Mouse (Mus musculus) lung, postnatal 14 days (tissue): ENCODE results near the gene Chn1.

Experiments used
- DNase-seq: peaks from one replicate; pipeline ENCODE4 v3.0.0; 2021

Chn1 gene

DNA sequence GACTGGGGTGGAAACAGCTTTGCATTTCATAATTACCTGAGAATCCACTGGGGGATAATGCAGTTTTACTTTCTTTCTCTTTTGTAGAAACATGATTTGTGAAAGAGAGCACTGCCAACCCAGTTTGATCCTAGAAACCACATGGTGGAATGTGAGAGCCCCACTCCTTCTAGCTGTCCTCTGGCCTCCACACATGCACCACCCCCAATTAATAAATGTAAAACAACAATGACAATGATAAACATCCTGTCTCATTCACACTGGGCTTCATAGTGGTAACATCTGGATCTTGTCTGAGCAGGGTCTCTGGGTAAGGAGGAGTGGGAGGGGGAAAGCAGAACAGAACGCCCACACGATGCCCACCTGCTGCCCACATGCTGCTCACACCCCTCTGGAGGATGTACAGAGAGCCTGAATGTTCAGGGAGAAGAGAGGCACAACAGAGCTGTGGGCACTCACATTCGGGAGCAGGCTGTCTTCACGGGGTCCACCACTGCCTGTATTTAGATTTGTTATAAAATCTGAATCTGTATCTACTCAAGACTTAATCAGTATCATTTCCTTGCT lies 156.6 kb downstream of the Chn1 start:
- DNase-seq, result no peak

DNA sequence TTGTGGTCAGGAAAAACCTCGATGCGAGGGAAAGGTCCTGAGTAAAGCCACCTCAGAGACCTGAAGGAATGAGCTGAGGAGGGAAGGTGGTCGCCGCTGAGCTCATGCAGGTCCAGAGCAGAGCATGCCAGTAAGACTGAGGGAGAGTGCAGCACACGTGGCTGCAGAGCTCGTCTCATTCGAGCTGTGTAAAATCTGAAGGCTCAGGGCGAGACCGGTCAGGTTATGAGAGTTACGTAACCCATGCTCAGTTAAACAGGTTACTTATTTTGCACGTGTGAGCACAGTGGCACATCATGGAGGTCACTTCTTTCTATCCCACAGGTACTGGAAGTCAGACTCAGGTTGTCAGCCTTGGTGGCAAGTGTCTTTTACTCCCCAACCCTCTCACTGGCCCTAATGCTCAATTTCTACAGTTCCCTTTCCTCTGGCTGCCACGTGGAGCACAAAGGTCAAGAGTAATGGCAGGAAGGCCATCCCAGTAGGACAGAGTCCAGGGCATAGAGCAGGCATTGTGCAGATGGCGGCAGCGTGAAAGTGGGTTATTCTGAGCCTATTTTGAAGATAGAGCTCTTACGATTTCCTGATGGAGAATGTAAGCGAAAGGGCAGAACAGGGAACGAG lies 158.6 kb downstream of the Chn1 start:
- no peak for DNase-seq

- no peak for DNase-seq
These were observed 159.7 kb downstream of the Chn1 start for GRCm38 (mm10) chr2:73615456-73615855.

DNA sequence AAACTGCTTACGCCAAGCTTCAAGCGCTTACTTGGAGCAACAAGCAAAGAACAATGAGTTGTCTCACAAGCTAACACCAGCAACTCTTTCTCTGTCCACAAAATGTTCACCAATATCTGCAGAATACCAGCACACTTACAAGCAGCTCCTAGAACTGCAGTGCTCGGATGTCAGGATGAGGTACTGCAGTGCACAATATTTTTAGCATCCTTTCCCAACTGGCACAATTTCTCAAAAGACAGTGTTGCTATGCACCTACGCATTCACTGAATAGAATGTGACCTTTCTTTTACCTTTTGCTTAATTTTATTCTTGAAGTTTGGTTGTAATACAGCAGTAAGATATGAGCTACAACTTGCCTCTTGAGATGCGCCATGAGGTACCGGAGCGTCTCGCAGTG lies 160.8 kb downstream of the Chn1 start:
- DNase-seq, result no peak

- DNase-seq, result no peak
These were observed 162.2 kb downstream of the Chn1 start for GRCm38 (mm10) chr2:73612941-73613340.

GRCm38 (mm10) chr2:73612367-73612914 lies 162.7 kb downstream of the Chn1 start:
- DNase-seq, result no peak

GRCm38 (mm10) chr2:73611798-73612197 lies 163.3 kb downstream of the Chn1 start:
- DNase-seq, result no peak

DNA sequence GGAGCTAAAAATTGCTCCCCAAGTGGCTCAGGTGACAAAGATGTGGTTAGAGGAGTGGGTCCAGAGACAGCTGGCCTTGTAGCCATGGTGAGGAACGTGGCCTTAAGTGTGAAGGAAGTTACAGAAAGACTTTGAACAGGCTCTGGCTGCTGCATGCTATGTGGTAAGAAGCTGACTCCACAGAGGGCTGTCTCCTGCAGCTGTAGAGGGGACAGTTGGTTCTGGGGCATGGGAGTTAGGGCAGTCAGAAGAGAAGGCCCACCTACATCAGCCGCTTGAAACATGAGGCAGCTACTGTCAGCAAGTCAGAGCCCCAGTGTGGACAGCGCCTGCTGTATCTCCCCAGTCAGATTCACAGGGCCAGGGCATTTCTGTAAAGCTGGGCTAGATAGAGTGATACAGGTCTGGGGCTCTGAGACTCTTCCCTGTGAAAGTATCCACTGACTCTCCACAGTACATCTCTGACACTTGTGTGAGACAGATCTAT lies 165.4 kb downstream of the Chn1 start:
- no peak for DNase-seq

GRCm38 (mm10) chr2:73609067-73609723 lies 166.0 kb downstream of the Chn1 start:
- no peak for DNase-seq

DNA sequence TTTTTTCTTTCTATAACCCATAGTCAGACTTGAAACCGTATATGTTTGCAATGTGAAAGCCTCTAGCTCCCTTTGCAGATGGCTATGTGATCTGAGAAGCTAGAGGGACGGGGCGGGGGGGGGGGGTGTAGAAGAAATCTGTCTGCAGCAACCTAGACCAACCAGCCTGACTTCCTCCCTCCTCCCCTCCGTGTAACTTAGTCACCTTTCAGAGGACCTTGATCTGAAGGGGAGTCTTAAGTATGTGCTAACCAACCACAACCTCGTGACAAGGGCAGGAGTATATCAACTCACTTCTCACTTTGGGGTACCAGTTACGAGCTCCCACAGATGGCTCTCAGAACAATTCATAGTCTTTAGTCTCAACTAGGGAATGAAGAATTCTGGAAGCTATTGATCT lies 166.8 kb downstream of the Chn1 start:
- no peak for DNase-seq

DNA sequence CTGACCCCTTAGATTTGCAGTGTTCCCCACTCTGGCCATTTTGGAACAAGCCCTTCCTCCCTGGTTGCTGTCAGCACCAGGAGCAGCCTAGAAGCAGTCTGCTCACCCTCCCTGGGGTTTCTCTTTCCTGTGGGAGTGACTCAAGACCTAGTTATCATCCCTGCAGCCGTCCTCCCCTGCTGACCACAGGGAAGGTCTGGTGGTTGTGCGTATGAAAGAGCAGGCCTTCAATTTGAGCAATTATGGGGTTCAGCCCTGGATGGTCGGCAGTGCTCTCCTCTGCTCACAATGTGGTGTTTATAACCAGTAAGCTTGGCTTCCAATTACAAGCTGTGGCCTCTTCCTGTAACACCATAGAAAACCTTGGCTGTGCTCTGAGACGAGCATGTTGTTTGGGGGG lies 167.5 kb downstream of the Chn1 start:
- no peak for DNase-seq

- DNase-seq, result no peak
These were observed 168.0 kb downstream of the Chn1 start for GRCm38 (mm10) chr2:73607146-73607545.

- no peak for DNase-seq
These were observed 168.5 kb downstream of the Chn1 start for GRCm38 (mm10) chr2:73606616-73607015.

- DNase-seq, result no peak
These were observed 170.1 kb downstream of the Chn1 start for GRCm38 (mm10) chr2:73605077-73605476.

- no peak for DNase-seq
These were observed 170.6 kb downstream of the Chn1 start for GRCm38 (mm10) chr2:73604579-73604978.

- DNase-seq, result no peak
These were observed 174.5 kb downstream of the Chn1 start for GRCm38 (mm10) chr2:73600650-73601049.

DNA sequence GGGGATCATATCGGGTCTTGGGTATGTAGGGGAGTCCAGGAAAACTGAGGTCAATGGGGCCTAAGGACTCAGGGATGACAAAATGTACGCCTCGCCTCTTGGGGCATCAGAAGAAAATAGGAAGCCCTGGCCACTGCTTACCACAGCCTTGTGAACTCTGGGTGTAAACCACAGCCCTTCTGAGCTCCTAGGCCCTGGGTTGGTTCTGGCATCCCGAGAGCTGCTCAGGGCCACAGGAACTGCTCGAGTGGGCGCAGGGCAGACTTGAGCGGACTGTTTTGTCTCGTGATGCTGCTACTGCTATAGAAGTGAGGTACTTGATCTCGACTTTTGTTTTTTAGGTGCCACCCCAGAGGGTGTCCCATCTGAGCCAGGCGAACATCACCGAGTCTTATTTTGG lies 177.4 kb downstream of the Chn1 start:
- DNase-seq, result no peak

DNA sequence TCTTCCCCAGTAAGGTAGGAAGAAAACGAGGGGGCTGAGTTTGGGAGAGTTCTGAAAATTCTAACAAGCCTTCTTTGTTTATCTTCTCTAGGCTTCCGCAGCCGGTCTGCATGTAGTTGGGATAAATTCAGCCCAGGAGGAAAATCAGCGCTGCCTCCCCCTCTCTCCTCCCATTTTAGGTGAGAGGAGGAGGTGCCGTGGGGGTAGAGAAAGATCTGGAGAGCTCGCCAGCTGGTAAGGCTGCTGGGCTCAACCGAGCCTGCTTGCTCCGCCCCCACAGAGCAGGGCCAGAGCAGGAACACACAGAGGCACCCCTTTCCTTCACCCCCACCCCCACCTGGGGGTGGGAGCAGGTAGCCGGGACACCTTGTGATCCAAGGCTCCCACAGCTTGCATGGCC lies 178.4 kb downstream of the Chn1 start:
- DNase-seq, result no peak

GRCm38 (mm10) chr2:73596326-73596725 lies 178.8 kb downstream of the Chn1 start:
- no peak for DNase-seq

DNA sequence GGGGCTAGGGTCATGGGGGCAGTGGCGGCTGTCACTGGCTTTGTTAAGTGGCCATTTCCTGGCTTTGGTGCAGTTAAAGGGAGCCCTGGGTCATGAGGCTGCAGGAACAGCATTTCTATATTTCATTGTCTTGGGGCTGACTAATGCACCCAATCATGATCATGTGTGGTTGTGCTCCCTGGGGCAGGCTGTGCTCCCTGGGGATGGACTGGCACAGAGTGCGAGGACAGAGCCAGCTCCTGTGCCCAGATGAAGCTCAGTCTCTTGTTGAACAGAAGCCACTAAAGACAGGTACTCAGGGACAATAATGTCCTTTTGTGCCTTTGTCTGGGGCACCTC lies 182.1 kb downstream of the Chn1 start:
- DNase-seq, result no peak

DNA sequence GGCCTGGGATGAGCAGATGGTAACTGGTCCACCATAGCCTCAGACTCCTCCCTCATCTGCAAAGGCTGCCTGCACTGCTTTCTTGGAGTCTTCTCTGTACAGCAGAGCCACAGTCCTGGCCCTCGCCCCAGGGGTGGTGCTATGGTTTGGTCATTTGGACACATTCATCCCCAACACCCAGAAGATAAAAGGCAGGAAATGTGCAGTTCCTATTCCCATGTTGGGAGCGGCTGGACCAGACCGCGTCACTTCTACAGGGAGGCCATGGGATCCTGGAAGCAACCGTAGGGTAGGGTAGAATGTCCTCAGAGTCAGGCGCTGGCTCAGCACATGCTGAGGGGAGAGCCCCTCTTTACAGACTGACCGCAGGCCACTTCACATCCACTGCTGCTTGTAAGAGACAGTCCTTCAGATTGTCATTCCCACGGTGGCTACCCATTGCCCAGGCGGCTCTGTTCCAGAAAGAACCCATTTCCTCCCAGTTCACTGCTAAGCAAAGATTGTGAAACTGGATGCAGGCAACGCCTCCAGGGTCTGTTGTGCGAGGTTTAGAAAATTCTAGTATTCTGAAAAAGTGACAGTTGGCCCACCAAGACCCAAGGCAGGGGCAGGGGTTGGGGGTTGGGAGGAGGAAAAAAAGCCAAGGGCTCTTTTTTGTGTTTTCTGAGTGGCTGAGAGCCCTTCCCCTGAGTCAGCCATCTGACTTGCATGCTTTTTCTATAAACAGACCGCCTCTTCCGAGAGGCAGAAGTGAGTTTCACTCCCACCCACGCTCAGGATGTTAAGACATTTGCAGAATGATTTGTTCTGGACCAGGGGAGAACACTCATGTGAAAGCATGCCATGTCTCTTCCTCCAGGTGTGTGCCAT lies 182.7 kb downstream of the Chn1 start:
- peak; percentile 76 for DNase-seq

GRCm38 (mm10) chr2:73591246-73591645 lies 183.9 kb downstream of the Chn1 start:
- no peak for DNase-seq

- DNase-seq, result no peak
These were observed 185.0 kb downstream of the Chn1 start for GRCm38 (mm10) chr2:73590106-73590505.
